Mouse (Mus musculus): ENCODE data around the gene Gm10717.
"Not testable (repeated sequence)": the region's sequence is repeated elsewhere in the genome, so short reads cannot be mapped to it uniquely, and the experiment has no call there.

The Gm10717 gene

DNA sequence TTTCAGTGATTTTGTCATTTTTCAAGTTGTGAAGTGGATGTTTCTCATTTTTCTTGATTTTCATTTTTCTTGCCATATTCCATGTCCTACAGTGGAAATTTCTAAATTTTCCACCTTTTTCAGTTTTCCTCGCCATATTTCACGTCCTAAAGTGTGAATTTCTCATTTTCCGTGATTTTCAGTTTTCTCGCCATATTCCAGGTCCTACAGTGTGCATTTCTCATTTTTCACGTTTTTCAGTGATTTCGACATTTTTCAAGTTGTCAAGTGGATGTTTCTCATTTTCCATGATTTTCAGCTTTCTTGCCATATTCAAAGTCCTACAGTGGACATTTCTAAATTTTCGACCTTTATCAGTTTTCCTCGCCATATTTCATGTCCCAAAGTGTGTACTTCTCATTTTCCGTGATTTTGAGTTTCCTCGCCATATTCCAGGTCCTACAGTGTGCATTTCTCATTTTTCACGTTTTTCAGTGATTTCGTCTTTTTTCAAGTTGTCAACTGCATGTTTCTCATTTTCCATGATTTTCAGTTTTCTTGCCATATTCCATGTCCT, at the start of gene Gm10717:
TSS of gene Gm10717 (plus strand) at position 506 of the 556 bp plus-strand sequence.
- DNase-seq (ENCODE audit: low read depth, low spot score) = not testable (repeated sequence)

DNA sequence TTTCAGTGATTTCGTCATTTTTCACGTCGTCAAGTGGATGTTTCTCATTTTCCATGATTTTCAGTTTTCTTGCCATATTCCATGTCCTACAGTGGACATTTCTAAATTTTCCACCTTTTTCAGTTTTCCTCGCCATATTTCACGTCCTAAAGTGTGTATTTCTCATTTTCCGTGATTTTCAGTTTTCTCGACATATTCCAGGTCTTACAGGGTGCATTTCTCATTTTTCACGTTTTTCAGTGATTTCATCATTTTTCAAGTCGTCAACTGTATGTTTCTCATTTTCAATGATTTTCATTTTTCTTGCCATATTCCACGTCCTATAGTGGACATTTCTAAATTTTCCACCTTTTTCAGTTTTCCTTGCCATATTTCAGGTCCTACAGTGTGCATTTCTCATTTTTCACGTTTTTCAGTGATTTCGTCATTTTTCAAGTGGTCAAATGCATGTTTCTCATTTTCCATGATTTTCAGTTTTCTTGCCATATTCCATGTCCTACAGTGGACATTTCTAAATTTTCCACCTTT, 24.7 kb upstream of the Gm10717 start, which contains the start of gene Gm10722:
TSS of gene Gm10722 (plus strand) at position 478 of the 528 bp plus-strand sequence.
- peak; percentile 79 for DNase-seq (ENCODE audit: low read depth, low spot score)

DNA sequence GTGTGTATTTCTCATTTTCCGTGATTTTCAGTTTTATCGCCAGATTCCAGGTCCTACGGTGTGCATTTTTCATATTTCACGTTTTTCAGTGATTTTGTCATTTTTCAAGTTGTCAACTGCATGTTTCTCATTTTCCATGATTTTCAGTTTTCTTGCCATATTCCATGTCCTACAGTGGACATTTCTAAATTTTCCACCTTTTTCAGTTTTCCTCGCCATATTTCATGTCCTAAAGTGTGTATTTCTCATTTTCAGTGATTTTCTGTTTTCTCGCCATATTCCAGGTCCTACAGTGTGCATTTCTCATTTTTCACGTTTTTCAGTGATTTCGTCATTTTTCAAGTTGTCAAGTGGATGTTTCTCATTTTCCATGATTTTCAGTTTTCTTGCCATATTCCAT, 24.2 kb upstream of the Gm10717 start:
- DNase-seq (ENCODE audit: low read depth, low spot score) = not testable (repeated sequence)

DNA sequence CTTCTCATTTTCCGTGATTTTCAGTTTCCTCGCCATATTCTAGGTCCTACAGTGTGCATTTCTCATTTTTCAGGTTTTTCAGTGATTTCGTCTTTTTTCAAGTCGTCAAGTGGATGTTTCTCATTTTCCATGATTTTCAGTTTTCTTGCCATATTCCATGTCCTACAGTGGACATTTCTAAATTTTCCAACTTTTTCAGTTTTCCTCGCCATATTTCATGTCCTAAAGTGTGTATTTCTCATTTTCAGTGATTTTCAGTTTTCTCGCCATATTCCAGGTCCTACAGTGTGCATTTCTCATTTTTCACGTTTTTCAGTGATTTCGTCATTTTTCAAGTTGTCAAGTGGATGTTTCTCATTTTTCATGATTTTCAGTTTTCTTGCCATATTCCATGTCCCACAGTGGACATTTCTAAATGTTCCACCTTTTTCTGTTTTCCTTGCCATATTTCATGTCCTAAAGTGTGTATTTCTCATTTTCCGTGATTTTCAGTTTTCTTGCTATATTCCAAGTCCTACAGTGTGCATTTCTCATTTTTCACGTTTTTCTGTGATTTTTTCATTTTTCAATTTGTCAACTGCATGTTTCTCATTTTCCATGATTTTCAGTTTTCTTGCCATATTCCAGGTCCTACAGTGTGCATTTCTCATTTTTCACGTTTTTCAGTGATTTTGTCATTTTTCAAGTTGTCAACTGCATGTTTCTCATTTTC, 23.1 kb upstream of the Gm10717 start:
- DNase-seq (ENCODE audit: low read depth, low spot score) = peak; percentile 57

DNA sequence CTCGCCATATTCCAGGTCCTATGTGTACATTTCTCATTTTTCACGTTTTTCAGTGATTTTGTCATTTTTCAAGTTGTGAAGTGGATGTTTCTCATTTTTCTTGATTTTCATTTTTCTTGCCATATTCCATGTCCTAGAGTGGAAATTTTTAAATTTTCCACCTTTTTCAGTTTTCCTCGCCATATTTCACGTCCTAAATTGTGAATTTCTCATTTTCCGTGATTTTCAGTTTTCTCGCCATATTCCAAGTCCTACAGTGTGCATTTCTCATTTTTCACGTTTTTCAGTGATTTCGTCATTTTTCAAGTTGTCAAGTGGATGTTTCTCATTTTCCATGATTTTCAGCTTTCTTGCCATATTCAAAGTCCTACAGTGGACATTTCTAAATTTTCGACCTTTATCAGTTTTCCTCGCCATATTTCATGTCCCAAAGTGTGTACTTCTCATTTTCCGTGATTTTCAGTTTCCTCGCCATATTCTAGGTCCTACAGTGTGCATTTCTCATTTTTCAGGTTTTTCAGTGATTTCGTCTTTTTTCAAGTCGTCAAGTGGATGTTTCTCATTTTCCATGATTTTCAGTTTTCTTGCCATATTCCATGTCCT, 22.3 kb upstream of the Gm10717 start, which contains the start of gene Gm11168:
TSS of gene Gm11168 (plus strand) at position 553 of the 603 bp plus-strand sequence.
- DNase-seq (ENCODE audit: low read depth, low spot score) = not testable (repeated sequence)

DNA sequence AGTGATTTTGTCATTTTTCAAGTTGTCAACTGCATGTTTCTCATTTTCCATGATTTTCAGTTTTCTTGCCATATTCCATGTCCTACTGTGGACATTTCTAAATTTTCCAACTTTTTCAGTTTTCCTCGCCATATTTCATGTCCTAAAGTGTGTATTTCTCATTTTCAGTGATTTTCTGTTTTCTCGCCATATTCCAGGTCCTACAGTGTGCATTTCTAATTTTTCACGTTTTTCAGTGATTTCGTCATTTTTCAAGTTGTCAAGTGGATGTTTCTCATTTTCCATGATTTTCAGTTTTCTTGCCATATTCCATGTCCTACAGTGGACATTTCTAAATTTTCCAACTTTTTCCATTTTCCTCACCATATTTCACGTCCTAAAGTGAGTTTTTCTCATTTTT, 19.0 kb upstream of the Gm10717 start:
- not testable (repeated sequence) for DNase-seq (ENCODE audit: low read depth, low spot score)

DNA sequence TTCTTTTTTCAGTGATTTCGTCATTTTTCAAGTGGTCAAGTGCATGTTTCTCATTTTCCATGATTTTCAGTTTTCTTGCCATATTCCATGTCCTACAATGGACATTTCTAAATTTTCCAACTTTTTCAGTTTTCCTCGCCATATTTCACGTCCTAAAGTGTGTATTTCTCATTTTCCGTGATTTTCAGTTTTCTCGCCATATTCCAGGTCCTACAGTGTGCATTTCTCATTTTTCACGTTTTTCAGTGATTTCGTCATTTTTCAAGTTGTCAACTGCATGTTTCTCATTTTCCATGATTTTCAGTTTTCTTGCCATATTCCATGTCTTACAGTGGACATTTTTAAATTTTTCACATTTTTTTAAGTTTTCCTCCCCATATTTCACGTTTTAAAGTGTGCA, 18.6 kb upstream of the Gm10717 start:
- not testable (repeated sequence) for DNase-seq (ENCODE audit: low read depth, low spot score)

DNA sequence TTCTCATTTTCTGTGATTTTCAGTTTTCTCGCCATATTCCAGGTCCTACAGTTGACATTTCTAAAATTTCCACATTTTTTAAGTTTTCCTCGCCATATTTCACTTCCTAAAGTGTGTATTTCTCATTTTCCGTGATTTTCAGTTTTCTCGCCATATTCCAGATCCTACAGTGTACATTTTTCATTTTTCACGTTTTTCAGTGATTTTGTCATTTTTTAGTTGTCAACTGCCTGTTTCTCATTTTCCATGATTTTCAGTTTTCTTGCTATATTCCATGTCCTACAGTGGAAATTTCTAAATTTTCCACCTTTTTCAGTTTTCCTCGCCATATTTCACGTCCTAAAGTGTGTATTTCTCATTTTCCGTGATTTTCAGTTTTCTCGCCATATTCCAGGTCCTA, 17.9 kb upstream of the Gm10717 start:
- DNase-seq (ENCODE audit: low read depth, low spot score) = peak; percentile 75

DNA sequence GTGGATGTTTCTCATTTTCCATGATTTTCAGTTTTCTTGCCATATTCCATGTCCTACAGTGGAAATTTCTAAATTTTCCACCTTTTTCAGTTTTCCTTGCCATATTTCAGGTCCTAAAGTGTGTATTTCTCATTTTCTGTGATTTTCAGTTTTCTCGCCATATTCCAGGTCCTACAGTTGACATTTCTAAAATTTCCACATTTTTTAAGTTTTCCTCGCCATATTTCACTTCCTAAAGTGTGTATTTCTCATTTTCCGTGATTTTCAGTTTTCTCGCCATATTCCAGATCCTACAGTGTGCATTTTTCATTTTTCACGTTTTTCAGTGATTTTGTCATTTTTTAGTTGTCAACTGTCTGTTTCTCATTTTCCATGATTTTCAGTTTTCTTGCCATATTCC, 15.9 kb upstream of the Gm10717 start:
- not testable (repeated sequence) for DNase-seq (ENCODE audit: low read depth, low spot score)

DNA sequence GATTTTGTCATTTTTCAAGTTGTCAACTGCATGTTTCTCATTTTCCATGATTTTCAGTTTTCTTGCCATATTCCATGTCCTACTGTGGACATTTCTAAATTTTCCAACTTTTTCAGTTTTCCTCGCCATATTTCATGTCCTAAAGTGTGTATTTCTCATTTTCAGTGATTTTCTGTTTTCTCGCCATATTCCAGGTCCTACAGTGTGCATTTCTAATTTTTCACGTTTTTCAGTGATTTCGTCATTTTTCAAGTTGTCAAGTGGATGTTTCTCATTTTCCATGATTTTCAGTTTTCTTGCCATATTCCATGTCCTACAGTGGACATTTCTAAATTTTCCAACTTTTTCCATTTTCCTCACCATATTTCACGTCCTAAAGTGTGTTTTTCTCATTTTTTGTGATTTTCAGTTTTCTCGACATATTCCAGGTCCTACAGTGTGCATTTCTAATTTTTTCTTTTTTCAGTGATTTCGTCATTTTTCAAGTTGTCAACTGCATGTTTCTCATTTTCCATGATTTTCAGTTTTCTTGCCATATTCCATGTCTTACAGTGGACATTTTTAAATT, 13.1 kb upstream of the Gm10717 start:
- DNase-seq (ENCODE audit: low read depth, low spot score) = not testable (repeated sequence)

DNA sequence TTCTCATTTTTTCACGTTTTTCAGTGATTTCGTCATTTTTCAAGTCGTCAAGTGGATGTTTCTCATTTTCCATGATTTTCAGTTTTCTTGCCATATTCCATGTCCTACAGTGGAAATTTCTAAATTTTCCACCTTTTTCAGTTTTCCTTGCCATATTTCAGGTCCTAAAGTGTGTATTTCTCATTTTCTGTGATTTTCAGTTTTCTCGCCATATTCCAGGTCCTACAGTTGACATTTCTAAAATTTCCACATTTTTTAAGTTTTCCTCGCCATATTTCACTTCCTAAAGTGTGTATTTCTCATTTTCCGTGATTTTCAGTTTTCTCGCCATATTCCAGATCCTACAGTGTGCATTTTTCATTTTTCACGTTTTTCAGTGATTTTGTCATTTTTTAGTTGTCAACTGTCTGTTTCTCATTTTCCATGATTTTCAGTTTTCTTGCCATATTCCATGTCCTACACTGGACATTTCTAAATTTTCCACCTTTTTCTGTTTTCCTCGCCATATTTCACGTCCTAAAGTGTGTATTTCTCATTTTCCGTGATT, 12.4 kb upstream of the Gm10717 start, which contains the start of gene Gm10721:
TSS of gene Gm10721 (plus strand) at position 408 of the 547 bp plus-strand sequence.
- not testable (repeated sequence) for DNase-seq (ENCODE audit: low read depth, low spot score)

DNA sequence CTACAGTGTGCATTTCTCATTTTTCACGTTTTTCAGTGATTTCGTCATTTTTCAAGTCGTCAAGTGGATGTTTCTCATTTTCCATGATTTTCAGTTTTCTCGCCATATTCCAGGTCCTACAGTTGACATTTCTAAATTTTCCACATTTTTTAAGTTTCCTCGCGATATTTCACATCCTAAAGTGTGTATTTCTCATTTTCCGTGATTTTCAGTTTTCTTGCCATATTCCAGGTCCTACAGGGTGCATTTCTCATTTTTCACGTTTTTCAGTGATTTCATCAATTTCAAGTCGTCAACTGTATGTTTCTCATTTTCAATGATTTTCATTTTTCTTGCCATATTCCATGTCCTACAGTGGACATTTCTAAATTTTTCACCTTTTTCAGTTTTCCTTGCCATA, 9.9 kb upstream of the Gm10717 start, which contains the start of gene Gm10720:
TSS of gene Gm10720 (plus strand) at position 301 of the 400 bp plus-strand sequence.
- not testable (repeated sequence) for DNase-seq (ENCODE audit: low read depth, low spot score)

DNA sequence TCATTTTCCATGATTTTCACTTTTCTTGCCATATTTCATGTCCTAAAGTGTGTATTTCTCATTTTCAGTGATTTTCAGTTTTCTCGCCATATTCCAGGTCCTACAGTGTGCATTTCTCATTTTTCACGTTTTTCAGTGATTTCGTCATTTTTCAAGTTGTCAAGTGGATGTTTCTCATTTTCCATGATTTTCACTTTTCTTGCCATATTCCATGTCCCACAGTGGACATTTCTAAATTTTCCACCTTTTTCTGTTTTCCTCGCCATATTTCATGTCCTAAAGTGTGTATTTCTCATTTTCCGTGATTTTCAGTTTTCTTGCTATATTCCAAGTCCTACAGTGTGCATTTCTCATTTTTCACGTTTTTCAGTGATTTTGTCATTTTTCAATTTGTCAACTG, 9.3 kb upstream of the Gm10717 start:
- not testable (repeated sequence) for DNase-seq (ENCODE audit: low read depth, low spot score)

DNA sequence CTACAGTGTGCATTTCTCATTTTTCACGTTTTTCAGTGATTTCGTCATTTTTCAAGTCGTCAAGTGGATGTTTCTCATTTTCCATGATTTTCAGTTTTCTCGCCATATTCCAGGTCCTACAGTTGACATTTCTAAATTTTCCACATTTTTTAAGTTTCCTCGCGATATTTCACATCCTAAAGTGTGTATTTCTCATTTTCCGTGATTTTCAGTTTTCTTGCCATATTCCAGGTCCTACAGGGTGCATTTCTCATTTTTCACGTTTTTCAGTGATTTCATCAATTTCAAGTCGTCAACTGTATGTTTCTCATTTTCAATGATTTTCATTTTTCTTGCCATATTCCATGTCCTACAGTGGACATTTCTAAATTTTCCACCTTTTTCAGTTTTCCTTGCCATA, 8.1 kb upstream of the Gm10717 start, which contains the start of gene Gm10719:
TSS of gene Gm10719 (plus strand) at position 301 of the 400 bp plus-strand sequence.
- not testable (repeated sequence) for DNase-seq (ENCODE audit: low read depth, low spot score)

DNA sequence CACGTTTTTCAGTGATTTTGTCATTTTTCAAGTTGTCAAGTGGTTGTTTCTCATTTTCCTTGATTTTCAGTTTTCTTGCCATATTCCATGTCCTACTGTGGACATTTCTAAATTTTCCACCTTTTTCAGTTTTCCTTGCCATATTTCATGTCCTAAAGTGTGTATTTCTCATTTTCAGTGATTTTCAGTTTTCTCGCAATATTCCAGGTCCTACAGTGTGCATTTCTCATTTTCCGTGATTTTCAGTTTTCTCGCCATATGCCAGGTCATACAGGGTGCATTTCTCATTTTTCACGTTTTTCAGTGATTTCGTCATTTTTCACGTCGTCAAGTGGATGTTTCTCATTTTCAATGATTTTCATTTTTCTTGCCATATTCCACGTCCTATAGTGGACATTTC, 6.3 kb upstream of the Gm10717 start:
- DNase-seq (ENCODE audit: low read depth, low spot score) = not testable (repeated sequence)

DNA sequence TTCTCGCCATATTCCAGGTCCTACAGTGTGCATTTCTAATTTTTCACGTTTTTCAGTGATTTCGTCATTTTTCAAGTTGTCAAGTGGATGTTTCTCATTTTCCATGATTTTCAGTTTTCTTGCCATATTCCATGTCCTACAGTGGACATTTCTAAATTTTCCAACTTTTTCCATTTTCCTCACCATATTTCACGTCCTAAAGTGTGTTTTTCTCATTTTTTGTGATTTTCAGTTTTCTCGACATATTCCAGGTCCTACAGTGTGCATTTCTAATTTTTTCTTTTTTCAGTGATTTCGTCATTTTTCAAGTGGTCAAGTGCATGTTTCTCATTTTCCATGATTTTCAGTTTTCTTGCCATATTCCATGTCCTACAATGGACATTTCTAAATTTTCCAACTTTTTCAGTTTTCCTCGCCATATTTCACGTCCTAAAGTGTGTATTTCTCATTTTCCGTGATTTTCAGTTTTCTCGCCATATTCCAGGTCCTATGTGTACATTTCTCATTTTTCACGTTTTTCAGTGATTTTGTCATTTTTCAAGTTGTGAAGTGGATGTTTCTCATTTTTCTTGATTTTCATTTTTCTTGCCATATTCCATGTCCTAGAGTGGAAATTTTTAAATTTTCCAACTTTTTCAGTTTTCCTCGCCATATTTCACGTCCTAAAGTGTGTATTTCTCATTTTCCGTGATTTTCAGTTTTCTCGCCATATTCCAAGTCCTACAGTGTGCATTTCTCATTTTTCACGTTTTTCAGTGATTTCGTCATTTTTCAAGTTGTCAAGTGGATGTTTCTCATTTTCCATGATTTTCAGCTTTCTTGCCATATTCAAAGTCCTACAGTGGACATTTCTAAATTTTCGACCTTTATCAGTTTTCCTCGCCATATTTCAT, 5.1 kb upstream of the Gm10717 start:
- DNase-seq (ENCODE audit: low read depth, low spot score) = not testable (repeated sequence)

DNA sequence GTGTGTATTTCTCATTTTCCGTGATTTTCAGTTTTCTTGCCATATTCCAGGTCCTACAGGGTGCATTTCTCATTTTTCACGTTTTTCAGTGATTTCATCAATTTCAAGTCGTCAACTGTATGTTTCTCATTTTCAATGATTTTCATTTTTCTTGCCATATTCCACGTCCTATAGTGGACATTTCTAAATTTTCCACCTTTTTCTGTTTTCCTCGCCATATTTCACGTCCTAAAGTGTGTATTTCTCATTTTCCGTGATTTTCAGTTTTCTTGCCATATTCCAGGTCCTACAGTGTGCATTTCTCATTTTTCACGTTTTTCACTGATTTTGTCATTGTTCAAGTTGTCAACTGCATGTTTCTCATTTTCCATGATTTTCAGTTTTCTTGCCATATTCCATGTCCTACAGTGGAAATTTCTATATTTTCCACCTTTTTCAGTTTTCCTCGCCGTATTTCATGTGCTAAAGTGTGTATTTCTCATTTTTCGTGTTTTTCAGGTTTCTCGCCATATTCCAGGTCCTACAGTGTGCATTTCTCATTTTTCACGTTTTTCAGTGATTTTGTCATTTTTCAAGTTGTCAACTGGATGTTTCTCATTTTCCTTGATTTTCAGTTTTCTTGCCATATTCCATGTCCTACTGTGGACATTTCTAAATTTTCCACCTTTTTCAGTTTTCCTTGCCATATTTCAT, 2.8 kb upstream of the Gm10717 start:
- DNase-seq (ENCODE audit: low read depth, low spot score) = peak; percentile 73

DNA sequence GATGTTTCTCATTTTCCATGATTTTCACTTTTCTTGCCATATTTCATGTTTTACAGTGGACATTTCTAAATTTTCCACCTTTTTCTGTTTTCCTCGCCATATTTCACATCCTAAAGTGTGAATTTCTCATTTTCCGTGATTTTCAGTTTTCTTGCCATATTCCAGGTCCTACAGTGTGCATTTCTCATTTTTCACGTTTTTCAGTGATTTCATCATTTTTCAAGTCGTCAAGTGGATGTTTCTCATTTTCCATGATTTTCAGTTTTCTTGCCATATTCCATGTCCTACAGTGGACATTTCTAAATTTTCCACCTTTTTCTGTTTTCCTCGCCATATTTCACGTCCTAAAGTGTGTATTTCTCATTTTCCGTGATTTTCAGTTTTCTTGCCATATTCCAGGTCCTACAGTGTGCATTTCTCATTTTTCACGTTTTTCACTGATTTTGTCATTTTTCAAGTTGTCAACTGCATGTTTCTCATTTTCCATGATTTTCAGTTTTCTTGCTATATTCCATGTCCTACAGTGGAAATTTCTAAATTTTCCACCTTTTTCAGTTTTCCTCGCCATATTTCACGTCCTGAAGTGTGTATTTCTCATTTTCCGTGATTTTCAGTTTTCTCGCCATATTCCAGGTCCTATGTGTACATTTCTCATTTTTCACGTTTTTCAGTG, 1.8 kb upstream of the Gm10717 start, which contains the start of gene Gm10718:
TSS of gene Gm10718 (plus strand) at position 236 of the 673 bp plus-strand sequence.
- DNase-seq (ENCODE audit: low read depth, low spot score) = not testable (repeated sequence)

Measured in forelimb bud, embryonic 11.5 days (tissue).